Mouse (Mus musculus) kidney, postnatal 0 days (tissue): ENCODE results near the gene 1700001P01Rik. TPM values are rescaled to one million over a fixed set of nuclear protein-coding genes. Genes with fewer than 3 reads are reported as not detected.
A peak's percentile ranks its signal among the peaks of the same experiment; 100 is the strongest.

Experiments
- ATAC-seq: fragments of 200-750 bp; cut with Nextera tagmentation; replicated peaks from 2 replicates; pipeline ENCODE4 v1.8.0; 2017; ENCODE audit warnings: low read depth, moderate number of reproducible peaks, moderate TSS enrichment, moderate library complexity; ENCODE audit not compliant: low FRiP score
- DNase-seq: peaks from one replicate; pipeline ENCODE4 v3.0.0-alpha.2; 2016; ENCODE audit warnings: low spot score
- H3K27ac ChIP-seq: fragments of 300-500 bp; sonication (generic); 2 replicates; pipeline ENCODE4 v1.5.1; 2014; ENCODE audit warnings: mild to moderate bottlenecking
- H3K27me3 ChIP-seq: fragments of 300-500 bp; sonication (generic); 2 replicates; pipeline ENCODE4 v1.6.1; 2014; ENCODE audit warnings: low read length, mixed read lengths; ENCODE audit not compliant: insufficient read depth
- H3K36me3 ChIP-seq: fragments of 300-500 bp; sonication (generic); 2 replicates; pipeline ENCODE4 v1.6.1; 2014; ENCODE audit warnings: low read length, mixed read lengths; ENCODE audit not compliant: insufficient read depth
- H3K4me1 ChIP-seq: fragments of 300-500 bp; sonication (generic); replicated peaks from 2 replicates; pipeline ENCODE4 v1.6.1; 2014; ENCODE audit warnings: antibody characterized with exemption, low read length, mixed read lengths; ENCODE audit not compliant: insufficient read depth
- H3K4me2 ChIP-seq: fragments of 300-500 bp; sonication (generic); 2 replicates; pipeline ENCODE4 v1.6.1; 2014; ENCODE audit warnings: mild to moderate bottlenecking, low read length, moderate library complexity, mixed read lengths
- H3K4me3 ChIP-seq: fragments of 300-500 bp; sonication (generic); replicated peaks from 2 replicates; pipeline ENCODE4 v1.5.1; 2014; ENCODE audit warnings: low read depth, low read length
- H3K9ac ChIP-seq: fragments of 300-500 bp; sonication (generic); 2 replicates; pipeline ENCODE4 v1.6.1; 2014; ENCODE audit warnings: low read depth, low read length
- H3K9me3 ChIP-seq: fragments of 300-500 bp; sonication (generic); replicated peaks from 2 replicates; pipeline ENCODE4 v1.6.1; 2016; ENCODE audit warnings: low read length, inconsistent platforms, mixed read lengths
- CTCF ChIP-seq: IDR thresholded peaks from 2 replicates; pipeline ENCODE4 v1.5.1; 2016; ENCODE audit warnings: antibody characterized with exemption, low read depth, mild to moderate bottlenecking, moderate library complexity
- WGBS: fragments of 180-500 bp; shearing (Covaris S2); extraction: QIAGEN DNeasy Blood & Tissue Kit; methylation state at CpG from one replicate; pipeline ENCODE4 v1.1.7; 2014; 5-methylcytosine and 5-hydroxymethylcytosine counted together
- polyA plus RNA-seq: library from polyadenylated mRNA; unstranded; fragments of >200 nt; fragmentation: Nextera tagmentation; extraction: Ambion mirVana; gene quantifications from 2 replicates; pipeline ENCODE4 v1.2.1, GENCODE M21; 2015

1700001P01Rik gene
- polyA plus RNA-seq, 1 experiment from 2014 or later = not detected

GRCm38 (mm10) chr11:97806613-97806964 is 30.9 kb upstream of the 1700001P01Rik start:
- peaks cover 80% of the 10 kb centered on the region for H3K4me1 ChIP-seq
- H3K27ac ChIP-seq = peak overlapping the region; percentile 79
- ATAC-seq (no peak), DNase-seq (no peak)
- no peak overlapping the region for H3K9ac ChIP-seq
- H3K9me3 ChIP-seq = no peaks in the 10 kb centered on the region
- no peak overlapping the region for H3K4me3 ChIP-seq
- peaks cover 11% of the 10 kb centered on the region; the same call in 1 of the 2 replicates for H3K36me3 ChIP-seq
- 59% methylated on average over 7 of the region's 7 CpGs for WGBS
- H3K4me2 ChIP-seq = peak overlapping the region; percentile 48; the same call in 1 of the 2 replicates
- H3K27me3 ChIP-seq = no peaks in the 10 kb centered on the region
- no peak for TF ChIP-seq CTCF

GRCm38 (mm10) chr11:97805662-97806612 is 30.2 kb upstream of the 1700001P01Rik start:
- DNase-seq (no peak), ATAC-seq (peak; percentile 14; the same call in 1 of the 2 replicates)
- Histone ChIP-seq H3K4me3 (no peak overlapping the region), H3K27me3 (no peaks in the 10 kb centered on the region), H3K36me3 (peaks cover 11% of the 10 kb centered on the region; the same call in 1 of the 2 replicates), H3K27ac (peak overlapping the region; percentile 79), H3K4me2 (peak overlapping the region; percentile 48), H3K4me1 (peaks cover 80% of the 10 kb centered on the region), H3K9me3 (no peaks in the 10 kb centered on the region), H3K9ac (peak overlapping the region; percentile 6; the same call in 1 of the 2 replicates)
- WGBS = 17% methylated on average over 15 of the region's 15 CpGs
- TF ChIP-seq CTCF = no peak

- ATAC-seq (no peak), DNase-seq (no peak)
- H3K4me3 ChIP-seq = no peak overlapping the region
- TF ChIP-seq CTCF = no peak
- peaks cover 72% of the 10 kb centered on the region for H3K4me1 ChIP-seq
- peak overlapping the region; percentile 6; the same call in 1 of the 2 replicates for H3K9ac ChIP-seq
- H3K27ac ChIP-seq = peak overlapping the region; percentile 79
- no peaks in the 10 kb centered on the region for H3K9me3 ChIP-seq
- H3K27me3 ChIP-seq = no peaks in the 10 kb centered on the region
- H3K4me2 ChIP-seq = peak overlapping the region; percentile 48
- WGBS = 6% methylated on average over 9 of the region's 9 CpGs
- 0 out of 2 replicates have a peak, but pooled peaks cover 11% of the 10 kb centered on the region for H3K36me3 ChIP-seq
These were observed 29.3 kb upstream of the 1700001P01Rik start for GRCm38 (mm10) chr11:97804841-97805661.

- no peak for ATAC-seq
- no peak for DNase-seq
- Histone ChIP-seq H3K27me3 (no peaks in the 10 kb centered on the region), H3K36me3 (0 out of 2 replicates have a peak, but pooled peaks cover 5% of the 10 kb centered on the region), H3K4me2 (no peak overlapping the region), H3K9me3 (no peaks in the 10 kb centered on the region), H3K27ac (peak overlapping the region; percentile 79), H3K4me1 (peaks cover 60% of the 10 kb centered on the region), H3K9ac (no peak overlapping the region), H3K4me3 (no peak overlapping the region)
- TF ChIP-seq CTCF = no peak
- 55% methylated on average over 5 of the region's 5 CpGs for WGBS
These were observed 28.1 kb upstream of the 1700001P01Rik start for GRCm38 (mm10) chr11:97803847-97804246.

- no peak for ATAC-seq
- Histone ChIP-seq H3K27ac (0 out of 2 replicates have a peak overlapping the region, but pooled peaks have one; percentile 93), H3K4me2 (peak overlapping the region; percentile 81; the same call in 1 of the 2 replicates), H3K4me3 (no peak overlapping the region), H3K27me3 (no peaks in the 10 kb centered on the region), H3K9ac (no peak overlapping the region), H3K36me3 (no peaks in the 10 kb centered on the region), H3K4me1 (peaks cover 47% of the 10 kb centered on the region), H3K9me3 (no peaks in the 10 kb centered on the region)
- DNase-seq = no peak
- WGBS = 42% methylated on average over 4 of the region's 6 CpGs
- no peak for TF ChIP-seq CTCF
These were observed 26.8 kb upstream of the 1700001P01Rik start for GRCm38 (mm10) chr11:97802495-97802894.

GRCm38 (mm10) chr11:97802194-97802470 is 26.4 kb upstream of the 1700001P01Rik start:
- H3K9ac ChIP-seq = no peak overlapping the region
- no peak for TF ChIP-seq CTCF
- ATAC-seq (no peak), DNase-seq (no peak)
- peak overlapping the region; percentile 93; the same call in 1 of the 2 replicates for H3K27ac ChIP-seq
- no peaks in the 10 kb centered on the region for H3K36me3 ChIP-seq
- no peaks in the 10 kb centered on the region for H3K27me3 ChIP-seq
- H3K4me1 ChIP-seq = peaks cover 44% of the 10 kb centered on the region
- H3K9me3 ChIP-seq = no peaks in the 10 kb centered on the region
- no peak overlapping the region for H3K4me3 ChIP-seq
- peak overlapping the region; percentile 81 for H3K4me2 ChIP-seq
- WGBS = 32% methylated on average over 1 of the region's 1 CpGs
